Mouse (Mus musculus): ENCODE results near the gene Nckap1.

DNA sequence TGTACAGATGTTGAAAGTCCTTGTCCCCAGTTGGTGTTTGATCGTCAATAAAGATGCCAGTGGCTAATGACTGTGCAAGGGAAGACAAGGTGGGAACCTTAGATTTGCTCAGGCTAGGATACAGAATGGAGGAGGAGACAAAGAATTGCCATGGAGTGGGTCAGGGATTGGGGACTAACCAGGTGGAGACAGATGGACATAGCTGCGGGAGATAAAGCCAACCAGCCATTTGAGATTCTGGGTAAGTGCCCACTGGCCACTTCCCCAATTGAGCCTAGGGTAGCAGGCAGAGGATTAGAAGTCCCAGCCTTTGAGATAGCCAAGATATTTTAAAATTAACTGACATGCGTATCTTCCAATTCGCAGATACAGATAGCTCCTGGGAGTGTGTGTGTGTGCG lies 96.2 kb downstream of the Nckap1 start:
- TF ChIP-seq CTCF (IDR thresholded peaks at IDR 0.05; ENCODE audit: extremely low read depth, insufficient read depth, insufficient read length, insufficient replicate concordance) (no peak), POLR2A (IDR thresholded peaks at IDR 0.05; ENCODE audit: low read depth, low read length) (no peak)

All from spleen, adult 2 months (tissue).